Mouse (Mus musculus) left cerebral cortex, adult 2 months (tissue): Measurements from ENCODE around the gene Gm17087. TPM values are rescaled to one million over a fixed set of nuclear protein-coding genes. Genes with fewer than 3 reads are reported as not detected.
A peak's percentile ranks its signal among the peaks of the same experiment; 100 is the strongest.

Experiments
- DNase-seq, 2 experiments: peaks; one replicate each; pipeline ENCODE4 v3.0.0; 2021 to 2022; ENCODE audit warnings: low spot score in 2 of 2, mixed read lengths in 1 of 2; ENCODE audit errors: extremely low spot score in 1 of 2
- H3K27ac ChIP-seq: fragments of 200-600 bp; 2 replicates; pipeline ENCODE4 v1.8.1; 2022
- H3K4me3 ChIP-seq: fragments of 200-600 bp; 2 replicates; pipeline ENCODE4 v1.8.1; 2022
- CTCF ChIP-seq: fragments of 200-600 bp; IDR thresholded peaks from 2 replicates; pipeline ENCODE4 v1.8.1; 2022; ENCODE audit warnings: antibody characterized with exemption, mild to moderate bottlenecking, moderate library complexity
- intact Hi-C: fragments of 180-260 bp; cut with DNase I; formaldehyde crosslinking; loops from one replicate; pipeline ENCODE4 v1.15.1; 2025
- long read RNA-seq, 2 experiments: library from polyadenylated mRNA; stranded (forward); transcript quantifications; one replicate each; pipeline ENCODE4 v2.0.0; 2021; ENCODE audit warnings: borderline mapping rate in 2 of 2
- total RNA-seq, 2 experiments: library from RNA; stranded (reverse); gene quantifications; 2 replicates each; pipeline ENCODE4 v1.2.3; 2021

The Gm17087 gene
- total RNA-seq: not detected
- long read RNA-seq, experiment 1: 0 reads
- long read RNA-seq, experiment 2: 0 reads

GRCm38 (mm10) chr17:8566850-8567249, at the start of gene Gm17087:
TSS of gene Gm17087 (minus strand) at chr17:8566950.
- intact Hi-C loops: no loop called here
- no peak for DNase-seq
- no peak for TF ChIP-seq CTCF
- Histone ChIP-seq H3K4me3 (no peak within 1 kb of the TSS), H3K27ac (no peak within 1 kb of the TSS)

- peak; percentile 94 for TF ChIP-seq CTCF
- Histone ChIP-seq H3K4me3 (no peak overlapping the region), H3K27ac (no peak overlapping the region)
- intact Hi-C loops: loop anchor here (1.0 to 5.0 kb wide), 2 partner anchors 188 to 321 kb away; no protein-coding TSS in a partner anchor
- peak; percentile 80 to 85 for DNase-seq
These were observed 47.3 kb upstream of the Gm17087 start for GRCm38 (mm10) chr17:8613882-8614551.

- Histone ChIP-seq H3K4me3 (no peak overlapping the region), H3K27ac (no peak overlapping the region)
- TF ChIP-seq CTCF: no peak
- DNase-seq: no peak
- intact Hi-C loops: loop anchor here (5.0 kb wide), 1 partner anchor 190 kb away; no protein-coding TSS in a partner anchor
These were observed 45.2 kb upstream of the Gm17087 start for GRCm38 (mm10) chr17:8611916-8612315.

GRCm38 (mm10) chr17:8606695-8607094, 39.9 kb upstream of the Gm17087 start:
- no peak for DNase-seq
- intact Hi-C loops: no loop called here
- no peak for TF ChIP-seq CTCF
- H3K4me3 ChIP-seq: no peak overlapping the region
- H3K27ac ChIP-seq: no peak overlapping the region

GRCm38 (mm10) chr17:8605921-8606320, 39.2 kb upstream of the Gm17087 start:
- DNase-seq: no peak
- Histone ChIP-seq H3K27ac (no peak overlapping the region), H3K4me3 (no peak overlapping the region)
- intact Hi-C loops: no loop called here
- TF ChIP-seq CTCF: no peak

GRCm38 (mm10) chr17:8602976-8603375, 36.2 kb upstream of the Gm17087 start:
- intact Hi-C loops: no loop called here
- TF ChIP-seq CTCF: no peak

GRCm38 (mm10) chr17:8597790-8598189, 31.0 kb upstream of the Gm17087 start:
- H3K27ac ChIP-seq: no peak overlapping the region
- peak; percentile 97 for TF ChIP-seq CTCF
- DNase-seq: peak; percentile 62 to 65
- no peak overlapping the region for H3K4me3 ChIP-seq
- intact Hi-C loops: loop anchor here (1.0 to 5.0 kb wide), 2 partner anchors 132 to 210 kb away; no protein-coding TSS in a partner anchor

More at GRCm38 (mm10) chr17:8602976-8603375, 36.2 kb upstream of the Gm17087 start:
- H3K27ac ChIP-seq: no peak overlapping the region
- no peak overlapping the region for H3K4me3 ChIP-seq
- no peak for DNase-seq

GRCm38 (mm10) chr17:8592427-8593277, 25.9 kb upstream of the Gm17087 start:
- Histone ChIP-seq H3K4me3 (peak overlapping the region; percentile 27; the same call in 1 of the 2 replicates), H3K27ac (no peak overlapping the region)
- intact Hi-C loops: loop anchor here (1.0 to 5.0 kb wide), 3 partner anchors 65 to 129 kb away; partner anchors contain the start of gene Pde10a
- TF ChIP-seq CTCF: peak; percentile 80
- peak; percentile 75 to 85 for DNase-seq

- TF ChIP-seq CTCF: no peak
- DNase-seq: peak in 1 of 2 experiments; percentile 32
- H3K27ac ChIP-seq: 0 out of 2 replicates have a peak overlapping the region, but pooled peaks have one; percentile 1
- no peak overlapping the region for H3K4me3 ChIP-seq
- intact Hi-C loops: no loop called here
These were observed 14.8 kb upstream of the Gm17087 start for GRCm38 (mm10) chr17:8581579-8581978.

GRCm38 (mm10) chr17:8580360-8580759, 13.6 kb upstream of the Gm17087 start:
- TF ChIP-seq CTCF: peak; percentile 64
- Histone ChIP-seq H3K4me3 (no peak overlapping the region), H3K27ac (no peak overlapping the region)
- DNase-seq: no peak
- intact Hi-C loops: no loop called here

- DNase-seq: no peak
- Histone ChIP-seq H3K4me3 (no peak overlapping the region), H3K27ac (no peak overlapping the region)
- intact Hi-C loops: no loop called here
- TF ChIP-seq CTCF: no peak
These were observed 7.0 kb upstream of the Gm17087 start for GRCm38 (mm10) chr17:8573542-8574260.
